In genomic region chr4:149820569-149820968, GRCm38 (mm10) we compare ENCODE assay signal across 8 mouse cellular contexts. TPM values are rescaled to one million over a fixed set of nuclear protein-coding genes. Genes with fewer than 3 reads are reported as not detected.
DNase-seq lines count a peak whose midpoint lies in the region; ATAC-seq and TF ChIP-seq lines count a peak whose summit lies in the region.

No protein-coding gene starts in this region.

- intact Hi-C loops in left cerebral cortex, postnatal 25 days (cut with DNase I), result no loop called here

- no peaks in the 10 kb centered on the region for H3K27me3 ChIP-seq in kidney, embryonic 16.5 days (ENCODE audit: insufficient read depth, low read length)
- H3K27me3 ChIP-seq in heart, embryonic 10.5 days (ENCODE audit: insufficient read depth, poor library complexity, severe bottlenecking), result no peaks in the 10 kb centered on the region
- no peaks in the 10 kb centered on the region for H3K27me3 ChIP-seq in stomach, embryonic 16.5 days (ENCODE audit: control insufficient read depth, insufficient read depth, low read length)
- no peaks in the 10 kb centered on the region for H3K27me3 ChIP-seq in forebrain, postnatal 0 days (ENCODE audit: insufficient read depth, low read length)

- no peak for TF ChIP-seq CTCF in forebrain, postnatal 0 days (IDR thresholded peaks at IDR 0.05; ENCODE audit: low read depth)

- no peak overlapping the region for H3K4me2 ChIP-seq in kidney, embryonic 16.5 days (replicated peaks; ENCODE audit: low read depth, low read length)
- H3K4me2 ChIP-seq in stomach, embryonic 16.5 days (ENCODE audit: low read depth, low read length), result no peak overlapping the region
- H3K4me2 ChIP-seq in forebrain, postnatal 0 days (ENCODE audit: low read depth), result no peak overlapping the region

- H3K4me1 ChIP-seq in kidney, embryonic 16.5 days (ENCODE audit: insufficient read depth, low read length), result peaks cover 15% of the 10 kb centered on the region
- H3K4me1 ChIP-seq in heart, embryonic 10.5 days, result peaks cover 19% of the 10 kb centered on the region
- H3K4me1 ChIP-seq in stomach, embryonic 16.5 days (ENCODE audit: control insufficient read depth, insufficient read depth, low read length), result peaks cover 18% of the 10 kb centered on the region
- H3K4me1 ChIP-seq in forebrain, postnatal 0 days (ENCODE audit: insufficient read depth), result no peaks in the 10 kb centered on the region

- no peak for ATAC-seq in kidney, embryonic 16.5 days (ENCODE audit: low FRiP score, low TSS enrichment)
- peak; percentile 88 for ATAC-seq in stomach, embryonic 16.5 days (ENCODE audit: insufficient read depth, low FRiP score)
- no peak for ATAC-seq in forebrain, postnatal 0 days

- no peak overlapping the region for H3K9ac ChIP-seq in kidney, embryonic 16.5 days (replicated peaks; ENCODE audit: low read length)
- H3K9ac ChIP-seq in stomach, embryonic 16.5 days (ENCODE audit: low read length), result no peak overlapping the region
- no peak overlapping the region for H3K9ac ChIP-seq in forebrain, postnatal 0 days

- no peaks in the 10 kb centered on the region for H3K9me3 ChIP-seq in kidney, embryonic 16.5 days (ENCODE audit: low read length)
- H3K9me3 ChIP-seq in heart, embryonic 10.5 days, result no peaks in the 10 kb centered on the region
- no peaks in the 10 kb centered on the region for H3K9me3 ChIP-seq in stomach, embryonic 16.5 days (replicated peaks; ENCODE audit: control insufficient read depth, low read length)
- no peaks in the 10 kb centered on the region for H3K9me3 ChIP-seq in forebrain, postnatal 0 days (ENCODE audit: low read length)

- H3K36me3 ChIP-seq in kidney, embryonic 16.5 days (ENCODE audit: insufficient read depth, low read length), result no peaks in the 10 kb centered on the region
- no peaks in the 10 kb centered on the region for H3K36me3 ChIP-seq in heart, embryonic 10.5 days
- H3K36me3 ChIP-seq in stomach, embryonic 16.5 days (ENCODE audit: control insufficient read depth, insufficient read depth, low read length), result no peaks in the 10 kb centered on the region
- no peaks in the 10 kb centered on the region for H3K36me3 ChIP-seq in forebrain, postnatal 0 days (ENCODE audit: insufficient read depth)

- H3K4me3 ChIP-seq in kidney, embryonic 16.5 days (ENCODE audit: low read length), result no peak overlapping the region
- no peak overlapping the region for H3K4me3 ChIP-seq in heart, embryonic 10.5 days
- no peak overlapping the region for H3K4me3 ChIP-seq in stomach, embryonic 16.5 days (replicated peaks; ENCODE audit: low read length)
- no peak overlapping the region for H3K4me3 ChIP-seq in forebrain, postnatal 0 days (ENCODE audit: low read depth, low read length)

- DNase-seq in kidney, adult 11 months, result peak; percentile 79
- DNase-seq in heart, embryonic 10.5 days (ENCODE audit: low spot score), result no peak
- DNase-seq in kidney, postnatal 36 days, result peak; percentile 56 to 75
- no peak for DNase-seq in left cerebral cortex, postnatal 25 days (ENCODE audit: low spot score in 2 of 2)
- no peak for DNase-seq in thymus, postnatal 0 days (ENCODE audit: low spot score)
- no peak for DNase-seq in forebrain, postnatal 0 days

- 42% methylated on average over 6 of the region's 6 CpGs for WGBS in kidney, embryonic 16.5 days
- 19% methylated on average over 6 of the region's 6 CpGs for WGBS in heart, embryonic 10.5 days
- WGBS in stomach, embryonic 16.5 days, result 29% methylated on average over 6 of the region's 6 CpGs
- WGBS in forebrain, postnatal 0 days, result 58% methylated on average over 6 of the region's 6 CpGs

- H3K27ac ChIP-seq in kidney, embryonic 16.5 days (ENCODE audit: low read length), result no peak overlapping the region
- peak overlapping the region; percentile 14; the same call in 1 of the 2 replicates for H3K27ac ChIP-seq in heart, embryonic 10.5 days
- H3K27ac ChIP-seq in stomach, embryonic 16.5 days (ENCODE audit: low read length), result no peak overlapping the region; the same call in 1 of the 2 replicates
- no peak overlapping the region for H3K27ac ChIP-seq in forebrain, postnatal 0 days (ENCODE audit: low read depth, low read length)

RNA-seq across cellular contexts. Expression of gene Slc25a33, which starts 46.5 kb away (rescaled TPM):
- polyA plus RNA-seq in kidney, embryonic 16.5 days (2015; fragmentation: Nextera tagmentation; extraction: Ambion mirVana), result 13.9 and 14.2 TPM in 2 replicates
- 9.0 and 15.5 TPM in 2 replicates for polyA plus RNA-seq in heart, embryonic 10.5 days (2016; fragmentation: Nextera tagmentation; extraction: Ambion mirVana)
- 7.8 and 8.1 TPM in 2 replicates for polyA plus RNA-seq in stomach, embryonic 16.5 days (2015; fragmentation: Nextera tagmentation; extraction: Ambion mirVana)
- 10 to 100 TPM; 29.2 to 36.0 TPM for total RNA-seq in left cerebral cortex, postnatal 25 days (2021)
- 7.4 and 7.8 TPM in 2 replicates for polyA plus RNA-seq in thymus, postnatal 0 days (2015; fragmentation: Nextera tagmentation; extraction: Ambion mirVana)
- total RNA-seq in forebrain, postnatal 0 days (2014; rRNA removed), result 12.5 and 18.6 TPM in 2 replicates
- 26.5 and 29.7 TPM in 2 replicates for polyA plus RNA-seq in forebrain, postnatal 0 days (2015; fragmentation: Nextera tagmentation; extraction: Ambion mirVana)

Comparison
In these comparisons a context has a peak if more than half of its experiments do, and no peak if none do; other contexts are left out.
1. DNase-seq: peak in kidney, adult 11 months (single experiment) and kidney, postnatal 36 days (2 of 2); none in heart, embryonic 10.5 days (single experiment), left cerebral cortex, postnatal 25 days (0 of 2), thymus, postnatal 0 days (single experiment) and forebrain, postnatal 0 days (single experiment).